Mouse (Mus musculus) lung, postnatal 0 days (tissue): ENCODE measurements around the gene G6pc.

Experiments used
- CTCF ChIP-seq: IDR thresholded peaks from 2 replicates; pipeline ENCODE4 v1.5.1; 2016; ENCODE audit warnings: antibody characterized with exemption, mild to moderate bottlenecking
- EP300 ChIP-seq: IDR thresholded peaks from 2 replicates; pipeline ENCODE4 v1.6.1; 2016; ENCODE audit warnings: antibody characterized with exemption, mild to moderate bottlenecking, control low read depth

- TF ChIP-seq CTCF (no peak), EP300 (no peak)
Observed at GRCm38 (mm10) chr11:101416433-101417100, 49.2 kb downstream of the G6pc start.
